Mouse (Mus musculus) embryo, embryonic 11 days (tissue): ENCODE measurements at regions not wholly inside any gene's neighbourhood (a gene's known extent, or its start where the extent isn't known, plus 50 kb on each side); places are given as distances from the start of the nearest gene placed in this dataset.

Experiments
- DNase-seq: peaks from one replicate; pipeline ENCODE4 v3.0.0-alpha.2; 2015

DNA sequence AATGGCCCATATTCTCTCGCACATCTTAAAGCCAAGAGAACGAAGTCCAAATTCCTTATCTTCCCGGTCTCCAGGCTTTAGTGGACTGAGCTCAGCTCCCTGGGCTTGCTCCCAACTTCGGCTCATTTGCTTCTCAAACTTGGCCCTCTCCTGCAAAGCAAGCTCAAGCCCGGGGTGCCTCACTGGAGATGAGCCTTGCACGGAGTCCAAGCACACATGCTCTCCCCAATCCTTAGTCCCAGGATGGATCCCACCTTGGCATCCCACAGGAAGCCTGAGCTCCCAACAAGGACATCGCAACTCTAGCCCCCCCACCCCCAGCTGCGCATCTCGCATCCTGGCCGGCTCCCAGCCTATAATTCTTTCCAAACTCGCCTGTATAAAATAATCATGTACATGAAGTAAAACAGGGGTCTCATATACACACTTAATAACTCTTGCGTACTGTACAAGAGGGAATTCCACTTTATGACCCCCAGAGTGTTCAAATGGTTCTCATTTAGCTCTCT lies 242.9 kb upstream of the Tbx3 start:
- DNase-seq, result no peak

DNA sequence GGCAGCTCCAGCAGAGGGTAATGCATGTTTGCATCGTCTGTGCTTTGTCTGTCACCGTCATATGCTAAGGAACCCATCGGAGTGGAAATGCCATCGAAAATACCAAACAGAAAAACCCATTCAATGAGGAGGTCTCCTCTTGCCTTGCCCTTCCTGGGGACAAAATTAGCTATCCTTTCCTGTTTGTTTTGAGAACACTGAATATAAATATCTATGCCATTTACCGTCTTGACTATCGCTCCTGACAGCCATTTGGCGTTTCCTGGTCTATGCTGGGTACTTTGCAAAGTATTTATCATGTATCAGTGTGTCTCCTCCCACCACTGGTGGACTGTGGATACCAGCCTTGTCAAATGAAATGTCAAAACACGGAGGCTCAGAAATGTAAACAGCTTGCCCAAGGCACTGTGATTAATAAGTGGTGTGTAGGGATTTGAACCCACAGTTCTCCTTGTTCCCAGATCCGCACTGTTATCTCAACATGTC lies 239.2 kb upstream of the Tbx3 start:
- no peak for DNase-seq

- no peak for DNase-seq
These were observed 235.9 kb upstream of the Tbx3 start for GRCm38 (mm10) chr5:119434572-119434971.

DNA sequence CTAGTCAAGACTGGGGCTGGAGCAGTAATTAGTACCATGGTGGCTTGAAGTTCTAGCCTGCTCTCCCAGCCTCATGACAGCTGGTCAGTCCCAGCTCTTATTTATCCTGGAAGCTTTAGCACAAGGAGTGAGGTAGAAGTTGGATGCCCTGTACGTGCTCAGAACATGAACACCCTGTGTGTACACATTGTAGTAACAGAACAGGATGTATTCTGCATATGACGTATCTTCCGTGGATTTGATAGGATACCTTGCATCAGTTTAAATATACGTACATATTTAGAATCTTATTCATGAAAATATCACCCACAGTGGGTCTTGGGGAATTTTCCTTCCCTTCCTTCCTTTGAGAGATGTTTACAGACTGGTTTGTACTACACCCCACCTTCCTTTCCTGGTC lies 222.0 kb upstream of the Tbx3 start:
- no peak for DNase-seq

- DNase-seq, result no peak
These were observed 221.3 kb upstream of the Tbx3 start for GRCm38 (mm10) chr5:119449166-119449565.

- DNase-seq, result no peak
These were observed 210.7 kb upstream of the Tbx3 start for GRCm38 (mm10) chr5:119459751-119460150.

DNA sequence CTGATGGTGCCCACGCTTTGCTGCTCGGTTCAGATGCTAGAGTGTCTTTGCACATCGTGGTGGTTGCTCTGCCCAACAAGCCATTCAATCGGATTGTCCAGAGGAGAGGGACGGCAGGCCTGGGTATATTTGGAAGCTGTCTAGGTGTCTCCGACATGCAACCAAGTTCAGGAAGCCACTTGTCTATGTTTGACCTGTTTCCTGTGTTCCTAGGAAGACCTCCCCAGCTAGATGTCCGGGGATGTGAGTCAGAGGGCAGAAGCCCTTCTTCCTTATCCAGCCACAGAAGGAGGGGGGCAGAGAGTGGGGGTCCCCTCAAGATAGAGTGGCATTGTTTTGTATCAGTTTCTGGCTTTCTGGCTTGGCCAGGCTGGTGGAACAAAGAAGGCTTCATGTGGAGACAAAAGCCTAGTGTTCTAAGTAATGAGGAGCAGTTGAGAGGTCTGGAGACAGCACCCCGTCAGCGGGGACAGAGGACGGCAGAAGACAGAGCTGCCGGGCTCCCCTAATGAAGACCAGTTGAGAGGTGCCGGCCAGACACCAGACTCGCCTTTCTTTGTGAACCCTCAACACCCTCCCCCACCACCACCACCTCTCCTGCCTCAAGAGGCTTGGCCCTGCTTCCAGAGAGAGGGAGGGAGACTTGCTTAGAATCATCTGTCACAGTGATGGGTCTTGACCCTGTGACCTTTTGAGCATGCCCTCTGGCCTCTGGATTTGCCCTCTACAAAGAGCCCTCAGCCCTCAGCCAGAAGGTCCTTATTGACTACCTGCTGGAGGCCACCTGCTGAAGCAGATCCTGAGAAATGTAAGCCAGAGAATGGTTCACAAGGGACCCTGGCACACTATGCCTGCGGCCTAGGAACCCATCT lies 207.6 kb upstream of the Tbx3 start:
- peak; percentile 33 for DNase-seq

DNA sequence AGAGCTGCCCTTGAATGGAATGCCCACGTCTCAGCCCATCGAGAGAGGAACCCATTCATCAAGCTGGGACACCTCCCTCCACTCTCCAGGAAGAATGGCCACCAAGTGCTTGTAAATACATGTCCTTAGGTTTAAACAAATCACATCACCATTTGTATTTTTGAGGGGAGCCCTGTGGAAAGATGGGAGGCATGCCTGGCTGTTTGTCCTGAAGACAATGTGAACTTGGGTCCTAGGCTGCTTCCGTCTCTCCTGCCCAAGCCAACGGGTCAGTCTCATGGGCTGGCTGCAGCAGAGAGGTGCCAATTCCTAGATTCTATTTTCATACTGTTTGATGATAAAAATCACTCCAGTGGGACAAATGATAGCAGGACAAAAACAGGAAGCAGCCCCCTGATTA lies 205.9 kb upstream of the Tbx3 start:
- DNase-seq, result no peak

GRCm38 (mm10) chr5:119467346-119468085 lies 203.0 kb upstream of the Tbx3 start:
- DNase-seq, result no peak

GRCm38 (mm10) chr5:119477926-119478325 lies 192.5 kb upstream of the Tbx3 start:
- DNase-seq, result no peak

DNA sequence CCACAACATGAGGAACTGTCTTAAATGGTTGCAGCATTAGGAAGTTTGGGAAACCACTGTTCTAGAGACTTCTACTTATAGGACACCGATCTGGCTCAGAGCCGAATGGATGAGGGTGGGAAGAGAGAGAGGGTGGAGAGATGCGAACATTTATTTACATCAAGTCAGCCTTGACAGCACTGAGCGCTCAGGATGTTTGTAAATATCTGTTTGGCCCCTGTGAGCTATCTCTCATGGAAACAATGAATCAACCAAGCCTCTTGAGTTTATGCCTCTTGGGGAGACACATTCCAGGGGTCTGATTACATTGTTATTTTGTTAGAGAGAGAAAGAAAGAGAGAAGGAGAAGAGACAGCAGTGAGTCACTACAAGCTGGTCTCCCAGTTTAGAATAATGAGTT lies 192.1 kb upstream of the Tbx3 start:
- no peak for DNase-seq

DNA sequence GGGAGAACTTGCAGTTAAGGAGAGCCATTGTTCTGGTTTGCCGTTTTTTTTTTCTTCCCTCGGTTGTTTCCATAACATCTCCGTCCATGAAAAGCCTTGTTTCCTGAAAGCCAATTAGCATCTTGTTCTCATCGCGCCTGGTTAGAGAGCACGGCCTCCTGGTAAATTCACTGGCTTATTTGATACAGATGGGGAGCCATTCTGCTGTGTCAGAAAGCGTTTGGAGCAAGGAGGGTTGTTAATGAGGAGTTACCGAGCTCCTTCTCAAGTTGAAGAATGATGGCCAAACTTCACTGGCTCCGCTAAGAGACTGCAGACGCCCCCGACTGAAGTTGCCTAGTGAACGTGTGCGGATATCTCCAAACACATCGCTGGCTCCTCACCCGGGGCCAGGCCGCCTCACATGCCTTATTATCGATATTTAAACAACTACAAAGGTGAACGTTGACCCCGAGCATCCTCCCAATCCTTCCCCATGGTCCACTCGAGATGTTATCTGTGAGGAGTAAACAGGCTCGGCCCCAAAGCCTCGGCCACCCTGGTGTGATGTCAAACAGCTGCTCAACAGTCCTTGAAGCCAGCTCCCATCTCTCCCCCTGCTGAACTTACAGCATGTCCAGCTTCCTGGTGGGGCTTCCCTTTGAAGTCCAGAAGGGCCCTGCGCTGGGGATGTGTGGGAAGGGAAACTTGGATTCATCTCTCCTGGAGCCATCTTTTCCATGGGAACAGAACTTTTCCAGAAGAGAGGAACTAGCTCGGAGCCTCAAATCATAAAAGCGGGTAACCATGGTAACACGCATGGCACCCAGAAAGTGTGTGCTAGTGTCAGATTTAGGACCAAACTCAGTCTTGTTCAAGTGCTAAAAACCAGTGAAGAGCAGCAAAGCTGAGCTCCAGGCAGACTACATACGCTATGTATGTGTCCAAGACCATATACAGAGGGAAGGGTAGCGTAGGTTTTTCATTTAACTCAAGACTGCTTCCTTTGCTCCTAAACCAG lies 190.0 kb upstream of the Tbx3 start:
- DNase-seq, result peak; percentile 51

DNA sequence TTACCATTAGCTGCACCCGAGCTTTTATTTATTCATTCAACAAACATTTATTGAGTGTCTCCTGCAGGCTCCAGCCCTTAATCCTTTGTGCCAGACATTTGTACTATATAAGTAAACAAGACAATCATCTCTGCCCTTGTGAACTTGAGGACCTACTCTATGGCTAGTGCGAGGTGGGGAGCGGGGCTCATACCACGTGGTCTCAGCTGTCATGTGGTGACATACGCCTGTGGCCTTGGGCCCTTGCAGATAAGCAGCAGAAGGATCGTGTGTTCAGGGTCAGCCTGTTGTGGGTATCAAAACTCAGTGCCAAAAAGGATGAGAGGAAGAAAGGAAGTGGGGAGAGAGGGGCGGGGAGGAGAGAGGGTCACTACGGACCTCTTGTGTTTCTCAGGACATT lies 186.8 kb upstream of the Tbx3 start:
- no peak for DNase-seq

GRCm38 (mm10) chr5:119486196-119486595 lies 184.3 kb upstream of the Tbx3 start:
- no peak for DNase-seq

DNA sequence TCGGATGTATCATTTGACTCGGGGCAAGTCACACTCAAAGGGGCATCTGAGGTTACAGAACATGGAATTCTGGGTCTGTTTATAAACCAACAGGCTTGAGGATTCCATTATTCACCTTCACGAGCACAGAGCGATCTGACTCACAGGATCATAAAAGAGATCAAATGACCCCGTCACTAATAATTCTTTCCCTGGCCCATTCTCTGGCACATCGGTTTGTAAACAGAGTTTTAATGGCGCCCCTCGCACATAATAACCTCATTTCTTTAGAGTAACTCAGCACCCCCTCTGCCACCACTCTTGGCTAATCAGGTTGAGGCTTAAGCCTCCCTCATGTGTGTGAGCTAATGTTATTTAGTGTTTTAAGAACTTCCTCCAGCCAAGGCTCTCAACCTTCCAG lies 183.3 kb upstream of the Tbx3 start:
- no peak for DNase-seq

DNA sequence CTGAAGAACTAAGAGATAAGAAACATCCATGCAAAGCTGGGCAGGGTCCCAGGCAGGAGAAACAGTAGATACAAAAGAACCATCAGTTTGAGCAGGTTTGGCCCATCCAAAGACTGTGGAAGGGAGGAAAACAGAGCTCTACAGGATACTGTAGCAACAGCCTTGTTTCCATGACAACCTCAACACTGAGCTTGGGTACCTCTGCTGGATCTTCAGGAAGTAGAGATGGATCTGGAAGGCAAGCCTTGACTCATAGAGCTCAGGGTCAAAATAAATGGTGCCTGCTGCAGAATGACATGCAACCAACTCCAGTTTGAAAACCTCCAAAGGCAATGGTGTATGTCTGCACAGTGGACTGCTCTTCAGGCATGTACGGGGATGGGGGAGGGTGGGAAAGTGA lies 173.0 kb upstream of the Tbx3 start:
- no peak for DNase-seq

DNA sequence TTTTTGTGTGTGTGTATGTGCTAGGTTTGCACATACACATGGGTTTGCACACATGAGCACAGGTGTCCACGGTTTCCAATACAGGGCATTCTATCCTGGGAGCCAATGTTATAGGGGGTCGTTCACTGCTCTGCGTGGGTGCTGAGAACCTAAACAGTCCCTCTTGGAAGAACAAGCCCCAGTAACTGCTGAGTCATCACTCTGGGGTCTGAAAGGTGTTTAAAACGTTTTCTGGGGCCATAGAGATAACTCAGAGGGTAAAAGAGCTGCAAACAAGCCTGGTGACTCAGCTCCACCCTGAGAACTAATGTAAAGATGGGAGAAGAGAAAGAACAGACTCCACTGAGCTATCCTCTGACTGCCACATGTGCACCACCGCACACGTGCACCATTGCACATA lies 172.0 kb upstream of the Tbx3 start:
- DNase-seq, result no peak

DNA sequence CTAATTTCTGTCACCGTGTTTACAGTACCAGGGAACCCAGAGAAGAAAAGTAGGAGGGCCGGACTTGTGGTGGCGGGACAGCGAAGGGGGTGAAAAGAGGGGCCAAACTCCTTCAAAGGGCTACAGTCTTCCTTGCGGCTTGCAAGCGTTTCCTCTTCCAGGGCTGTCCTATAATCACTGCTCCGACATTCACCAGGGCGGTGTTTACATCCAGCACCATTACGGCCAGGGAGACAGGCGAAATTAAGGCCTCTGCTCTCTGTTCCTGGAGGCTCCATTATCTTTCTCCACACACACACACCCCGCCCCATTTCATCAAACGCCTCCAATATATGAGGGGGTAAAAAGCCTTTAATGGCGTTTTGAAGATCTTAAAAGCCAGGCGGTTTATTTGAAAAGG lies 162.8 kb upstream of the Tbx3 start:
- no peak for DNase-seq

DNA sequence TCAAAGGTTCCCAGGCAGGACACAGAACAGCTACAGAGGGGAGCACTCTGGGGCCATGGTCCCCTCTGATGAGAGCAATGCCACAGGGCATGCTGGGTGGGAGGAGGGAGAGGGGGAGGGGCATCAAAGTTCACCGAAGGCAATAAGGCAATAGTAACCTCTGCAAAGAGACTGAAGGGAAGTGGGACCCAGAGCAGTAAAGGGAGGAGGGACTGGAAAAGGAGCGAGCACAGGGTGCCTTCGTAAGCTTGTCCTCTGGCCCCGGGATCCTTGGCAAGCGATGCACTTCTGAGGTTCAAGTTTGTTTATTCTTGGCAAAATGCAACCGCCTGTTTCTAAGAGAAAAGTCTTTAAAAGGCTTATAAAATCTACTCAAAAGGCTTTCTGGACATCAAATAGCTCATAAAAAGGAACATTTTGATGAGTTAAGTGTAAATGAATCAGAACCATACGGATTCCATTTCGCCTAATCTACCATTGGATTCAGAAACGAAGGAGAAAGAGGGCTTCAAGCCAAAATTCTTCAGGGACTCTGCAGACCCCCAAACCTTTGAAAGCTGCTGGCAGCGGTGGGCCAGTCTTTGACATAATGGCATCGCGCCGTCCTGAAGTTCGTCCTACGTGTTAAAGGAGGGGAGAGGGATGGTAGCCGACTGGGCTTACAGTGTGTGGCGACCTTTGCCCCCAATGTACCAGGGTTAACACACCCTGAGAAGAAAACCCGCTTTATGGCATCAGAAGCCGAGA lies 151.8 kb upstream of the Tbx3 start:
- DNase-seq, result no peak

DNA sequence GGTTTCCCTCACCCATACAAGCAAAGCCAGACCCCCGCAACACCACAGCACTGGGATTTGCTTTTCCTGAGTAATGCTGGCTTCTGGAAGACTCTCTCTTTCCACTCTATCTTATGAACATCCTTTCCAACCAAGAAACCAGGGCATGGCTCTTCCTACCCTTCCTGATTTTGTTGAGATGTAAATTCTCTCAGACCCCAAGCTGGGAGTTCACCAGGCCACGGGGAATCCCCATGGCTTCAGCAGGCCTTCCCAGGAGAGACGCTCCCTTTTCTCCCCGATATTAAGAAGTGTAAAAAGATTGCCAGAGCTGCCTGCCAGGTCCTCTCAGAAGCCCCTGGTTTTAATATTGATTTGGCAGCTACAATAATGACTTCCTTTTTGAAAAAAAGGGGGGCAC lies 146.3 kb upstream of the Tbx3 start:
- DNase-seq, result no peak

GRCm38 (mm10) chr5:119525960-119526359 lies 144.5 kb upstream of the Tbx3 start:
- DNase-seq, result no peak

DNA sequence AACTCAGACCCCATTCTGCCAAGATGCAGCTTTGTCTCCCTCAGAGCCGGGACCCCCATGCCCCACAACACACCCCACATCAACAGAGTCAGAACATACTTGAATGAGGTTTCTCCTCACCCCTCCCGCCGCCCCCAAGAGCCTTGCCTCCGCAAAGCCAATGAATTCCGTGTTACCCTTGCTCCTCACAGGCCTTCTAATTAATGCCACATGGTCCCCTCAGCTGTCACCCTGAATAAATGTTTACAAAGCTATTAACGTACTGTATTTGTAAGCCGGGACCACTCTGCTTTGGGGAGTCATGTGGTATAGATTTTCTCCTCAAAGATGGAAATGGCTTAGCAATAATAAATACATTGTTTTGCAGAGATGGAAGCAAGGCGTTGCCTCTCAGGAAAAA lies 140.5 kb upstream of the Tbx3 start:
- peak; percentile 69 for DNase-seq
